8 mouse cellular contexts compared by ENCODE assay signal in genomic region chr5:121981650-121982131, GRCm38 (mm10).
DNase-seq lines count a peak whose midpoint lies in the region; ATAC-seq and TF ChIP-seq lines count a peak whose summit lies in the region.

No protein-coding gene starts in this region.

- in situ Hi-C loops in ES-E14 (cut with MboI; ENCODE audit: low sequenced_read_pairs in 2 of 2, unreplicated experiment in 2 of 2), result no loop called here

- no peak overlapping the region for H3K27ac ChIP-seq in ES-E14 (ENCODE audit: insufficient read depth, low read depth, low read length, poor library complexity, severe bottlenecking)
- peak overlapping the region; percentile 91 for H3K27ac ChIP-seq in hindbrain, embryonic 11.5 days (ENCODE audit: low read depth, low read length)

- ATAC-seq in hindbrain, embryonic 11.5 days (ENCODE audit: low FRiP score), result peak; percentile 80
- no peak for ATAC-seq in megakaryocyte, adult 5-6 weeks (ENCODE audit: poor library complexity, severe bottlenecking)

- H3K4me2 ChIP-seq in hindbrain, embryonic 11.5 days (replicated peaks; ENCODE audit: low read depth, low read length), result no peak overlapping the region

- no peaks in the 10 kb centered on the region for H3K9me3 ChIP-seq in ES-E14 (ENCODE audit: control insufficient read depth, insufficient read depth, low read depth, low read length)
- H3K9me3 ChIP-seq in hindbrain, embryonic 11.5 days (ENCODE audit: control insufficient read depth, low read length), result no peaks in the 10 kb centered on the region

- H3K27me3 ChIP-seq in hindbrain, embryonic 11.5 days (ENCODE audit: control insufficient read depth, insufficient read depth, low read length), result no peaks in the 10 kb centered on the region

- H3K4me1 ChIP-seq in ES-E14 (ENCODE audit: control insufficient read depth in 2 of 2, insufficient read depth in 2 of 2, low read length in 2 of 2, poor library complexity in 1 of 2), result peaks cover 0 to 2% of the 10 kb centered on the region in 2 experiments; a peak in 1 of 4 replicates
- H3K4me1 ChIP-seq in hindbrain, embryonic 11.5 days (replicated peaks; ENCODE audit: control insufficient read depth, insufficient read depth, low read length), result peaks cover 6% of the 10 kb centered on the region

- H3K9ac ChIP-seq in ES-E14 (ENCODE audit: insufficient read depth, low read depth, low read length, poor library complexity, severe bottlenecking), result peak overlapping the region; percentile 31; the same call in 1 of the 2 replicates
- H3K9ac ChIP-seq in hindbrain, embryonic 11.5 days (ENCODE audit: low read depth, low read length), result peak overlapping the region; percentile 20; the same call in 1 of the 2 replicates

- no peaks in the 10 kb centered on the region for H3K36me3 ChIP-seq in ES-E14 (ENCODE audit: control insufficient read depth, insufficient read depth, low read length, poor library complexity, severe bottlenecking)
- no peaks in the 10 kb centered on the region for H3K36me3 ChIP-seq in hindbrain, embryonic 11.5 days (ENCODE audit: control insufficient read depth, insufficient read depth, low read length)

- peak; percentile 42 for DNase-seq in adrenal gland, postnatal 14 days
- DNase-seq in adrenal gland, adult 18-20 months (ENCODE audit: low spot score in 2 of 2), result no peak
- DNase-seq in ES-E14 (ENCODE audit: low read depth, low spot score), result peak; percentile 9
- DNase-seq in hindbrain, embryonic 11.5 days (ENCODE audit: low spot score), result peak; percentile 68
- peak; percentile 27 to 37 for DNase-seq in lung, postnatal 4 days
- no peak for DNase-seq in spleen, postnatal 10 days (ENCODE audit: low spot score in 2 of 2)
- no peak for DNase-seq in urinary bladder, postnatal 25 days (ENCODE audit: low spot score)

- 20% methylated on average over 16 of the region's 16 CpGs for WGBS in hindbrain, embryonic 11.5 days

- peak overlapping the region in 1 of 2 experiments; percentile 43; a peak in 2 of 4 replicates for H3K4me3 ChIP-seq in ES-E14 (ENCODE audit: insufficient read depth in 1 of 2, low read depth in 1 of 2, low read length in 2 of 2, poor library complexity in 1 of 2, severe bottlenecking in 1 of 2)
- H3K4me3 ChIP-seq in hindbrain, embryonic 11.5 days (ENCODE audit: low read depth, low read length), result no peak overlapping the region

TF ChIP-seq in ES-E14, 5 proteins besides CTCF, POLR2A, EP300 and RAD21:
- TF ChIP-seq MAFK (IDR thresholded peaks at IDR 0.05; ENCODE audit: insufficient read depth, low read depth, low read length) (no peak), CHD2 (IDR thresholded peaks at IDR 0.05; ENCODE audit: low read depth, low read length) (no peak), HCFC1 (IDR thresholded peaks at IDR 0.05; ENCODE audit: borderline replicate concordance, insufficient read depth, low read length) (no peak), ZNF384 (IDR thresholded peaks at IDR 0.05; ENCODE audit: low read depth, low read length) (no peak), ZC3H11A (IDR thresholded peaks at IDR 0.05; ENCODE audit: borderline replicate concordance, low read depth, low read length) (no peak)

Comparison
In these comparisons a context has a peak if more than half of its experiments do, and no peak if none do; other contexts are left out.
1. DNase-seq: peak in adrenal gland, postnatal 14 days (single experiment), ES-E14 (single experiment), hindbrain, embryonic 11.5 days (single experiment) and lung, postnatal 4 days (2 of 2); none in adrenal gland, adult 18-20 months (0 of 2), spleen, postnatal 10 days (0 of 2) and urinary bladder, postnatal 25 days (single experiment).